Mouse (Mus musculus): ENCODE measurements at regions not wholly inside any gene's neighbourhood (a gene's known extent, or its start where the extent isn't known, plus 50 kb on each side); places are given as distances from the start of the nearest gene placed in this dataset.

- no peak for DNase-seq
Observed at GRCm38 (mm10) chrX:140164859-140165258, 102.2 kb downstream of the Pih1h3b start.

DNA sequence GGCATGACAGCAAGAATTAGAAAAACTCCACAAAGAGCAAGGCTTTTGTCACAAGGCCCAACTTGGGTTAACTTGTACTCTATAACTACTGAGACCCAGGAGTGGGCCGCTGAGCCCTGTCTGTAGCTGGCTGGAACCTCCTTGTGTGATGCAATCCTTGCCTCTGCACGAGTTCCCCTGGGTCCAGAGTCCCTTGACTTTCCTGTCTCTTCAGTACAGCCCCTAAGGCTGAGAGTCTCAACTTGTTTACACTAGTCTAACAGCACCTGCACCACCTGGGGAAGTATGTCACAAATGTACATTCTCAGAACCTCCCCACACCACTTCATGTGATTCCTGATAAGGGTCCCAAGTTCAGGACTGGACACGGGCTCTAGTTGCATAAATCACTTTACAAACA, 103.3 kb downstream of the Pih1h3b start:
- DNase-seq, result no peak

GRCm38 (mm10) chrX:140179850-140180249, 117.2 kb downstream of the Pih1h3b start:
- peak; percentile 9 for DNase-seq

- DNase-seq, result no peak
Observed at GRCm38 (mm10) chrX:140183003-140183402, 120.3 kb downstream of the Pih1h3b start.

GRCm38 (mm10) chrX:140203676-140204075, 138.4 kb upstream of the Frmpd3 start:
- no peak for DNase-seq

DNA sequence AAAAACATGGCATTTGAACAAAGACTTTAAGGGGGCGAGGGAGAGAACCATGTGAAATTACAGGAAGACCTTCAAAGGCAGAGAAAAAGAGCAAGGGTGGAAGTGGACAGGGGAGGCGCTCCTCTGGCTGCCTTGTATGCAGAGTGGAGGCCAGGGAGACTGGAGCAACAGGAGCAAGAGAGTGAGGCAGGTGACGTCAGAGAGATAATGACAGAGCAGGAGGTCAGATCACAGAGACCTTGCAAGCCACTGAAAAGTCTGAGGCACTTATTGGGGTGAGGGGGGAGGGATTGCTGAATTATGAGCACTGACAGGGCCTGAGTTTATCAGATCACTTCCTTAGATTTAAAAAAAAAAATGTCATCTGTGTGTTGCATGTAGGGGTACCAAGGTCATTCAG, 133.3 kb upstream of the Frmpd3 start:
- DNase-seq, result no peak

- DNase-seq, result no peak
Observed at GRCm38 (mm10) chrX:140212644-140213361, 129.3 kb upstream of the Frmpd3 start.

DNA sequence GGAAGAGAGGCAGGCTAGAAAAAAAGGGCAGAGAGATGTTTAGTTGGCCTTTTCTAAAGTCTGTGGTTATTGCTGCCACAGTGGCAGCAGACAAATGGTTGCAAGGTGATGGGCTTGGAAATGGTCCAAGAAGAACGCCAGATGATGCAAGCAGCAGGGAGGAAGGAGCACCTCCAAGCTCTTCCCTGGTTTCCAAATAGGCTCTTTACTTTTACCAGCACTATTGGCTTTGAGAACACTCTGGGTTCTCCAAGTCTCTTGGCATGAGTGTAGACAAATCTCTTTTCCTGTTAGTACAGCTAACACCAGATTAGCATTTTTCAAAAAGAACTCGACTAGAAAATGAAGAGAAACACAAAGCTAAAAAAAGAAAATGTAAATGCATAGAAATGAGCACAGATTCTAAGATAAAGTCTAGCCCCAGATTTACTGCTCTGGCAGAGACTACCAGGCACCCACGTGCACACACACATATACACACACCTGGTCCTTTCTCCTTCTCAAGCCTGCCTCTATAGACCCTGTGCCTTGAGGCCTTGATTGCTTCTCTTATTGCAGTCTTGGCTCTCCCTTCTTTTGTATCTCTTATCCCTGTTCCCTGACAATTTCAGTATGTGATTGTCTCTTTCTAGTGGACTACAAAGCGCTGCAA, 127.7 kb upstream of the Frmpd3 start:
- peak; percentile 38 for DNase-seq

GRCm38 (mm10) chrX:140255790-140256189, 86.3 kb upstream of the Frmpd3 start:
- no peak for DNase-seq

DNA sequence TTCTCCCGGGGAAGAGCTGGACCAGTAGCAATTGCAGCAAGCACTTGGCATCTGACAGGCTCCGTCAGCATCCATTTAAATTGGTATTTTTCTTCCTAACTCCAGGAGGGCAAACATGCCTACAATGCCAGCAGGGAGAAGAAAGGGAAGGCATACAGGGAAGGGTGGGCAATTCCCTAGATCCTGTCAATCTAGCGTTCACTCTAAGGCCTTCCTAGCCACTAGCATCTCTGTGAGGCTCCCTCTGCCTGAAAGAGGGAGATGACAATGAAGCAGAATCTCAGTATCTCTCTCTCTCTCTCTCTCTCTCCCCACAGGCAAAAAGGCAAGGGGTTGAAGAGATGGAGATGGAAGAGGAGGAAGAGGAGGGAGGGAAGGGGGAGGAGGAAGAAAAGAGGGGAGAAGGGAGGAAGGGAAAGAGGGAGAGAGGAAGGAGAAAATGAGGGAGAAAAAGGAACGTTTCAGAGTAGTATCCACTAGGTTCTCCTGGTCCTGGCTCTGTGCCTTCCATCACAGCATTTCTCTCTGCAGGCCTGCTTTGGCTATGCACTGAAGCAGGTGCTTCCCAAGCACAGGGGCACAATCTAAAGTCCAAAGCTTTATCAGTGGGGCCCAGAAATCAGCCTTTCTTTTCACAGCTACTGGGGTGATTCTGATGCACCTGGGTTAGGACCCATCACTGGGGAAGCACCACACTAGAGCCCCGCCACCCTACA, 72.2 kb upstream of the Frmpd3 start:
- DNase-seq, result no peak

GRCm38 (mm10) chrX:140277327-140277947, 64.6 kb upstream of the Frmpd3 start:
- no peak for DNase-seq

GRCm38 (mm10) chrX:140277978-140278729, 63.9 kb upstream of the Frmpd3 start:
- no peak for DNase-seq

DNA sequence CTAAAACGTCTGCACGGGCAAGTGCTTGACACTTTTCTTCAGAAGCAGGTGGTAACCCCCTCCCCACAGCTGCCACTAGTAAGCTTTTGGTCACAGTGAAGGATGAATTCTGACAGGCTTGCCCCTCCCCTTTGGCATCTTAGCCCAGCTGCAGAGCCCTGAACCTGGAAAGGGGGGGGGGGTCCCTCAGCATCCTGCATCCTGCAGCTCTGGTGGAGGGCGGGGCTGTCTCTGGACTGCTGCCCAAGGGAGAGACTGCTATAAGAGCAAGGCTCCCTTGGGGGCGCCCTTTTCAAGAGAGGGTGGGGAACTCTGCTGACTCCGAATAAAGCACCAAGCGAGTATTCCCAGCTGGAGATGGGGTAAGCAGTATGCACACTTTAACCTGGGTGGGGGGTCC, 62.8 kb upstream of the Frmpd3 start:
- no peak for DNase-seq

DNA sequence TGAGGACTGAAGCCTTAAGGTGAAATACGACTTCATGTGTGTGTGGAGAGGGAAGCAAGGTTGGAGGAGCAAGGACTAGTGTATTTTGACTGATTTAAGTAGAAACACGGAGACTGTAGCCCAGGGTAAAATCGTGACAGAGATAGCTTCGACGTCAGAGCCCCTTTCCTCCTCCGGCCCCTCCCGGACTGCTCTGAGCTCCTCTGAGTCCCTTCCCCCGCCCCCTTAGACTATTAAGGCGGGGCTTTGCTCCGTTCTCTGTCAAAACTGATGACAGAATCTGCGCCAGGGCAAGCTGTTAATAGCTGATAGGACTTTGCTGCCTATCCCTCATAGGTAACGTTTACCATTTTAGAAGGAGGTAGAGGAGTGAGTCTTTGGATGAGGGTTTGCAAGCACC, 62.0 kb upstream of the Frmpd3 start:
- DNase-seq, result no peak
